Mouse (Mus musculus) ES-E14 (cell line): ENCODE data around the gene Pi4kb. TPM values are rescaled to one million over a fixed set of nuclear protein-coding genes. Genes with fewer than 3 reads are reported as not detected.
A peak's percentile ranks its signal among the peaks of the same experiment; 100 is the strongest.

Source experiments
- DNase-seq: peaks from one replicate; pipeline ENCODE4 v3.0.0-alpha.2; 2013; ENCODE audit warnings: low read depth, low spot score
- H3K27ac ChIP-seq: 2 replicates; pipeline ENCODE4 v1.5.1; 2012; ENCODE audit warnings: low read depth, mild to moderate bottlenecking, low read length, moderate library complexity, mixed read lengths; ENCODE audit not compliant: poor library complexity, insufficient read depth, severe bottlenecking
- H3K36me3 ChIP-seq: 2 replicates; pipeline ENCODE4 v1.6.1; 2012; ENCODE audit warnings: mild to moderate bottlenecking, low read length, moderate library complexity, mixed read lengths; ENCODE audit not compliant: control insufficient read depth, poor library complexity, insufficient read depth, severe bottlenecking
- H3K4me1 ChIP-seq, 2 experiments: fragments of 150-350 bp in 1 of 2; sonication (generic) in 1 of 2; 2 replicates each; pipeline ENCODE4 v1.6.1; 2012; ENCODE audit warnings: low read length in 2 of 2, mild to moderate bottlenecking in 1 of 2, mixed read lengths in 1 of 2; ENCODE audit not compliant: control insufficient read depth in 2 of 2, insufficient read depth in 2 of 2, poor library complexity in 1 of 2
- H3K4me3 ChIP-seq, 2 experiments: fragments of 150-350 bp in 1 of 2; sonication (generic) in 1 of 2; 2 replicates each; pipeline ENCODE4 v1.5.1; 2012; ENCODE audit warnings: low read length in 2 of 2, low read depth in 1 of 2, mild to moderate bottlenecking in 1 of 2, mixed read lengths in 1 of 2; ENCODE audit not compliant: insufficient read depth in 1 of 2, poor library complexity in 1 of 2, severe bottlenecking in 1 of 2
- H3K9ac ChIP-seq: 2 replicates; pipeline ENCODE4 v1.6.1; 2012; ENCODE audit warnings: low read depth, mild to moderate bottlenecking, low read length, mixed read lengths; ENCODE audit not compliant: poor library complexity, insufficient read depth, severe bottlenecking
- H3K9me3 ChIP-seq: fragments of 150-350 bp; sonication (generic); 2 replicates; pipeline ENCODE4 v1.6.1; 2012; ENCODE audit warnings: low read depth, mild to moderate bottlenecking, low read length; ENCODE audit not compliant: control insufficient read depth, insufficient read depth
- CHD2 ChIP-seq: IDR thresholded peaks from 2 replicates; pipeline ENCODE4 v1.6.1; 2014; ENCODE audit warnings: mild to moderate bottlenecking, low read depth, low read length, inconsistent platforms
- HCFC1 ChIP-seq: IDR thresholded peaks from 2 replicates; pipeline ENCODE4 v1.6.1; 2012; ENCODE audit warnings: low read length, inconsistent platforms, borderline replicate concordance; ENCODE audit not compliant: insufficient read depth
- MAFK ChIP-seq: IDR thresholded peaks from 2 replicates; pipeline ENCODE4 v1.6.1; 2014; ENCODE audit warnings: mild to moderate bottlenecking, low read depth, low read length, inconsistent platforms; ENCODE audit not compliant: insufficient read depth
- ZC3H11A ChIP-seq: IDR thresholded peaks from 2 replicates; pipeline ENCODE4 v1.6.1; 2012; ENCODE audit warnings: low read depth, mild to moderate bottlenecking, inconsistent platforms, low read length, borderline replicate concordance
- ZNF384 ChIP-seq: IDR thresholded peaks from 2 replicates; pipeline ENCODE4 v1.6.1; 2012; ENCODE audit warnings: low read depth, low read length, inconsistent platforms
- in situ Hi-C, 2 experiments: fragments of 600-800 bp; cut with MboI; formaldehyde crosslinking; loops; one replicate each; pipeline ENCODE4 v1.15.1; 2025; ENCODE audit warnings: low sequenced_read_pairs in 2 of 2, inconsistent platforms in 1 of 2; ENCODE audit not compliant: unreplicated experiment in 2 of 2
- total RNA-seq: library from RNA; depleted of rRNA; stranded (reverse); fragments of 300-350 nt; gene quantifications from 2 replicates; pipeline ENCODE4 v1.2.3, GENCODE M21; 2012

Gene Pi4kb
- total RNA-seq, 1 experiment = 29.7 TPM

GRCm38 (mm10) chr3:95042838-95043229, 68.3 kb downstream of the Pi4kb start:
- no peak overlapping the region for H3K27ac ChIP-seq
- DNase-seq = no peak
- no peak for TF ChIP-seq MAFK
- no peak for TF ChIP-seq CHD2
- no peak for TF ChIP-seq ZNF384
- TF ChIP-seq HCFC1 = no peak
- TF ChIP-seq ZC3H11A = no peak
- H3K9me3 ChIP-seq = no peaks in the 10 kb centered on the region
- in situ Hi-C loops = no loop called here
- H3K4me3 ChIP-seq = peak overlapping the region; percentile 39 to 100; a peak in 3 of 4 replicates
- H3K36me3 ChIP-seq = 0 out of 2 replicates have a peak, but pooled peaks cover 4% of the 10 kb centered on the region
- peaks cover 2% of the 10 kb centered on the region in 2 experiments; a peak in 2 of 4 replicates for H3K4me1 ChIP-seq
- H3K9ac ChIP-seq = peak overlapping the region; percentile 38; the same call in 1 of the 2 replicates

GRCm38 (mm10) chr3:95043251-95043650, 68.7 kb downstream of the Pi4kb start:
- H3K9ac ChIP-seq = no peak overlapping the region
- peaks cover 2% of the 10 kb centered on the region in 2 experiments; a peak in 2 of 4 replicates for H3K4me1 ChIP-seq
- 0 out of 2 replicates have a peak, but pooled peaks cover 4% of the 10 kb centered on the region for H3K36me3 ChIP-seq
- DNase-seq = no peak
- in situ Hi-C loops = no loop called here
- H3K27ac ChIP-seq = no peak overlapping the region
- TF ChIP-seq HCFC1 = no peak
- TF ChIP-seq ZC3H11A = no peak
- TF ChIP-seq CHD2 = no peak
- TF ChIP-seq ZNF384 = no peak
- TF ChIP-seq MAFK = no peak
- H3K4me3 ChIP-seq = no peak overlapping the region
- no peaks in the 10 kb centered on the region for H3K9me3 ChIP-seq

GRCm38 (mm10) chr3:95046462-95047057, 72.0 kb downstream of the Pi4kb start:
- Histone ChIP-seq H3K36me3 (no peaks in the 10 kb centered on the region), H3K4me3 (no peak overlapping the region), H3K4me1 (peaks cover 2 to 6% of the 10 kb centered on the region in 2 experiments; a peak in 1 of 4 replicates), H3K9ac (no peak overlapping the region), H3K9me3 (no peaks in the 10 kb centered on the region), H3K27ac (no peak overlapping the region)
- DNase-seq = no peak
- in situ Hi-C loops = no loop called here
- TF ChIP-seq CHD2 (no peak), HCFC1 (no peak), MAFK (no peak)

DNA sequence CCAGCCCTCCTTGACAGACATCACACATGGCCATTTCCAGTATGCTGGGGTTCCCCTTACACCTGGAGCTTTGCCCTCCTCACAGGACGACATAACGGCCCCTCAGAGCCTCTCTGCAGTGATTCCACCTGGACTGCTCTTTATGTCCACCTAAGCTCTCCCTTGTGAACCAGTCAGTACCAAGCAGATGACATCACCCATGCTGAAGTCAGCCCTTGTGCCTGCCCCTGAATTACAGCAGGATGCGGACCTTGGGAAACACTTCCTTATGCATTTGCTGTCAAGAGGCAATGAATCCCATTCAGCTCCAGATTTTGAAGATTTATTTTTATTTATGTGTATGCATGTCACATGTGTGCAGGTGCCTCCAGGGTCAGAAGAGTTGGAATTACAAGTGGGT, 73.4 kb downstream of the Pi4kb start:
- in situ Hi-C loops = no loop called here
- Histone ChIP-seq H3K4me3 (no peak overlapping the region), H3K9ac (no peak overlapping the region), H3K9me3 (no peaks in the 10 kb centered on the region), H3K27ac (no peak overlapping the region), H3K4me1 (peaks cover 0 to 7% of the 10 kb centered on the region in 2 experiments; a peak in 1 of 4 replicates), H3K36me3 (no peaks in the 10 kb centered on the region)
- DNase-seq = no peak
- TF ChIP-seq ZC3H11A (no peak), HCFC1 (no peak), ZNF384 (no peak), CHD2 (no peak), MAFK (no peak)

GRCm38 (mm10) chr3:95052959-95053358, 78.4 kb downstream of the Pi4kb start:
- Histone ChIP-seq H3K27ac (no peak overlapping the region), H3K36me3 (peaks cover 3% of the 10 kb centered on the region; the same call in 1 of the 2 replicates), H3K9ac (no peak overlapping the region), H3K4me3 (no peak overlapping the region), H3K4me1 (peaks cover 0 to 8% of the 10 kb centered on the region in 2 experiments; a peak in 1 of 4 replicates), H3K9me3 (no peaks in the 10 kb centered on the region)
- peak; percentile 35 for DNase-seq
- in situ Hi-C loops = no loop called here
- no peak for TF ChIP-seq HCFC1
- TF ChIP-seq ZNF384 = no peak
- no peak for TF ChIP-seq MAFK
- TF ChIP-seq CHD2 = no peak
- no peak for TF ChIP-seq ZC3H11A
